Mouse (Mus musculus) lung, adult 2 months (tissue): ENCODE measurements around the gene Fbf1. TPM values are rescaled to one million over a fixed set of nuclear protein-coding genes. Genes with fewer than 3 reads are reported as not detected.

Experiments
- DNase-seq: peaks from one replicate; pipeline ENCODE4 v3.0.0; 2022
- H3K4me1 ChIP-seq: fragments of 200-500 bp; 2 replicates; pipeline ENCODE4 v1.6.1; 2011; ENCODE audit warnings: low read length; ENCODE audit not compliant: control insufficient read depth, insufficient read depth
- H3K4me3 ChIP-seq: fragments of 200-500 bp; replicated peaks from 2 replicates; pipeline ENCODE3; 2011; ENCODE audit warnings: low read depth, mild to moderate bottlenecking, control low read depth, low read length; ENCODE audit errors: extremely low read depth
- CTCF ChIP-seq: fragments of 200-500 bp; IDR thresholded peaks from 2 replicates; pipeline ENCODE4 v1.5.1; 2011; ENCODE audit warnings: mild to moderate bottlenecking, low read length, control low read depth; ENCODE audit not compliant: insufficient read depth
- POLR2A ChIP-seq: fragments of 200-500 bp; IDR thresholded peaks from 2 replicates; pipeline ENCODE4 v1.6.1; 2011; ENCODE audit warnings: low read depth, mild to moderate bottlenecking, control low read depth, low read length, borderline replicate concordance; ENCODE audit errors: extremely low read depth
- WGBS: fragments of 180-500 bp; shearing (Covaris S2); methylation state at CpG from one replicate; pipeline ENCODE4 v1.1.7; 2018; 5-methylcytosine and 5-hydroxymethylcytosine counted together
- polyA plus RNA-seq: library from polyadenylated mRNA; depleted of rRNA; stranded (reverse); fragments of >200 nt; gene quantifications from 2 replicates; pipeline ENCODE4 v1.2.3, GENCODE M21; 2012; rRNA removed

The Fbf1 gene
- 26.5 and 35.5 TPM in 2 replicates for polyA plus RNA-seq

- peaks cover 3% of the 10 kb centered on the region; the same call in 1 of the 2 replicates for H3K4me1 ChIP-seq
- peak within 1 kb of the TSS; percentile 87 for H3K4me3 ChIP-seq
- under 1% methylated on average over 40 of the region's 40 CpGs for WGBS
- no peak for TF ChIP-seq CTCF
- TF ChIP-seq POLR2A = peak; percentile 92
- peak; percentile 91 for DNase-seq
Measured at GRCm38 (mm10) chr11:116167884-116168439, at the start of gene Fbf1. Gene Fbf1, minus strand, starts transcription at chr11:116168166.

GRCm38 (mm10) chr11:116216549-116216948 lies 48.6 kb upstream of the Fbf1 start:
- WGBS = 72% methylated on average over 11 of the region's 11 CpGs
- no peak for TF ChIP-seq CTCF
- no peak for TF ChIP-seq POLR2A
- Histone ChIP-seq H3K4me1 (peaks cover 15% of the 10 kb centered on the region), H3K4me3 (no peak overlapping the region)
- DNase-seq = no peak

- peaks cover 15% of the 10 kb centered on the region for H3K4me1 ChIP-seq
- TF ChIP-seq POLR2A (no peak), CTCF (no peak)
- no peak for DNase-seq
- WGBS = 88% methylated on average over 6 of the region's 6 CpGs
- no peak overlapping the region for H3K4me3 ChIP-seq
Measured at GRCm38 (mm10) chr11:116215991-116216390, 48.0 kb upstream of the Fbf1 start.

GRCm38 (mm10) chr11:116215181-116215580 lies 47.2 kb upstream of the Fbf1 start:
- WGBS = 88% methylated on average over 7 of the region's 7 CpGs

GRCm38 (mm10) chr11:116213877-116214510 lies 46.0 kb upstream of the Fbf1 start:
- Histone ChIP-seq H3K4me3 (no peak overlapping the region), H3K4me1 (peaks cover 8% of the 10 kb centered on the region)
- no peak for DNase-seq
- TF ChIP-seq POLR2A (no peak), CTCF (no peak)
- 64% methylated on average over 13 of the region's 13 CpGs for WGBS

More at GRCm38 (mm10) chr11:116215181-116215580, 47.2 kb upstream of the Fbf1 start:
- DNase-seq = no peak
- Histone ChIP-seq H3K4me3 (no peak overlapping the region), H3K4me1 (peaks cover 15% of the 10 kb centered on the region)
- no peak for TF ChIP-seq CTCF

GRCm38 (mm10) chr11:116212847-116213246 lies 44.9 kb upstream of the Fbf1 start:
- H3K4me3 ChIP-seq = no peak overlapping the region
- no peak for DNase-seq
- TF ChIP-seq CTCF (no peak), POLR2A (no peak)
- H3K4me1 ChIP-seq = peaks cover 1% of the 10 kb centered on the region
- WGBS = 82% methylated on average over 6 of the region's 6 CpGs

GRCm38 (mm10) chr11:116210696-116211095 lies 42.7 kb upstream of the Fbf1 start:
- Histone ChIP-seq H3K4me1 (no peaks in the 10 kb centered on the region), H3K4me3 (no peak overlapping the region)
- WGBS = 56% methylated on average over 5 of the region's 5 CpGs
- TF ChIP-seq CTCF = no peak
- no peak for TF ChIP-seq POLR2A
- no peak for DNase-seq

- 81% methylated on average over 8 of the region's 8 CpGs for WGBS
- H3K4me1 ChIP-seq = no peaks in the 10 kb centered on the region
Measured at GRCm38 (mm10) chr11:116209257-116209656, 41.3 kb upstream of the Fbf1 start.

GRCm38 (mm10) chr11:116208660-116209059 lies 40.7 kb upstream of the Fbf1 start:
- 82% methylated on average over 3 of the region's 3 CpGs for WGBS
- Histone ChIP-seq H3K4me1 (no peaks in the 10 kb centered on the region), H3K4me3 (no peak overlapping the region)
- TF ChIP-seq POLR2A = no peak
- TF ChIP-seq CTCF = no peak
- DNase-seq = no peak

More at GRCm38 (mm10) chr11:116209257-116209656, 41.3 kb upstream of the Fbf1 start:
- TF ChIP-seq CTCF = no peak
- TF ChIP-seq POLR2A = no peak
- H3K4me3 ChIP-seq = no peak overlapping the region
- no peak for DNase-seq

- no peak for TF ChIP-seq CTCF
- TF ChIP-seq POLR2A = no peak
- Histone ChIP-seq H3K4me1 (no peaks in the 10 kb centered on the region), H3K4me3 (no peak overlapping the region)
- 77% methylated on average over 4 of the region's 4 CpGs for WGBS
- no peak for DNase-seq
Measured at GRCm38 (mm10) chr11:116206678-116207077, 38.7 kb upstream of the Fbf1 start.
